Mouse (Mus musculus) gonadal fat pad, adult 2 months (tissue): Measurements from ENCODE around the gene Ppip5k2. TPM values are rescaled to one million over a fixed set of nuclear protein-coding genes. Genes with fewer than 3 reads are reported as not detected.

ENCODE experiments used
- DNase-seq: peaks from one replicate; pipeline ENCODE4 v3.0.0-alpha.2; 2012; ENCODE audit warnings: low read depth
- polyA plus RNA-seq: library from polyadenylated mRNA; depleted of rRNA; stranded (reverse); fragments of >200 nt; gene quantifications from 2 replicates; pipeline ENCODE4 v1.2.3, GENCODE M21; 2012; rRNA removed

Ppip5k2 gene
- polyA plus RNA-seq, 1 experiment = 4.5 TPM

- no peak for DNase-seq
These were observed 108.6 kb downstream of the Ppip5k2 start, which contains the start of gene D1Ertd622e for GRCm38 (mm10) chr1:97661406-97662241. D1Ertd622e (minus strand) TSS chr1:97662074.

- DNase-seq = no peak
These were observed 109.4 kb downstream of the Ppip5k2 start for GRCm38 (mm10) chr1:97660687-97661405.

GRCm38 (mm10) chr1:97659405-97659804 is 110.8 kb downstream of the Ppip5k2 start:
- no peak for DNase-seq

GRCm38 (mm10) chr1:97657786-97658185 is 112.4 kb downstream of the Ppip5k2 start:
- DNase-seq = no peak

GRCm38 (mm10) chr1:97657201-97657600 is 113.0 kb downstream of the Ppip5k2 start:
- DNase-seq = no peak

Other genes with a start within 250 kb of the Ppip5k2 start
- gene D1Ertd622e, start 108.3 kb downstream of the Ppip5k2 start, polyA plus RNA-seq = 33.6 and 34.0 TPM in 2 replicates
- gene Gin1, start 239 bp downstream of the Ppip5k2 start, polyA plus RNA-seq = 3.0 and 3.7 TPM in 2 replicates